Mouse (Mus musculus) midbrain, embryonic 11.5 days (tissue): ENCODE data around the gene Rad51b. TPM values are rescaled to one million over a fixed set of nuclear protein-coding genes. Genes with fewer than 3 reads are reported as not detected.
A peak's percentile ranks its signal among the peaks of the same experiment; 100 is the strongest.

ENCODE experiments used
- ATAC-seq: fragments of 200-750 bp; cut with Nextera tagmentation; 2 replicates; pipeline ENCODE4 v1.8.0; 2017; ENCODE audit warnings: moderate TSS enrichment, moderate library complexity; ENCODE audit not compliant: low FRiP score
- DNase-seq: peaks from one replicate; pipeline ENCODE4 v3.0.0; 2015; ENCODE audit warnings: low spot score; ENCODE audit errors: missing footprints
- H3K27ac ChIP-seq: fragments of 300-500 bp; sonication (generic); 2 replicates; pipeline ENCODE4 v1.5.1; 2014; ENCODE audit warnings: low read depth, low read length
- H3K27me3 ChIP-seq: fragments of 300-500 bp; sonication (generic); 2 replicates; pipeline ENCODE4 v1.6.1; 2014; ENCODE audit warnings: mild to moderate bottlenecking, low read length, moderate library complexity, mixed read lengths; ENCODE audit not compliant: control insufficient read depth, insufficient read depth
- H3K36me3 ChIP-seq: fragments of 300-500 bp; sonication (generic); 2 replicates; pipeline ENCODE4 v1.6.1; 2014; ENCODE audit warnings: mild to moderate bottlenecking, low read length, moderate library complexity, mixed read lengths; ENCODE audit not compliant: control insufficient read depth, insufficient read depth
- H3K4me1 ChIP-seq: fragments of 300-500 bp; sonication (generic); 2 replicates; pipeline ENCODE4 v1.6.1; 2014; ENCODE audit warnings: low read length; ENCODE audit not compliant: control insufficient read depth, insufficient read depth
- H3K4me2 ChIP-seq: fragments of 300-500 bp; sonication (generic); 2 replicates; pipeline ENCODE4 v1.6.1; 2014; ENCODE audit warnings: mild to moderate bottlenecking, moderate library complexity
- H3K4me3 ChIP-seq: fragments of 300-500 bp; sonication (generic); 2 replicates; pipeline ENCODE4 v1.5.1; 2014; ENCODE audit warnings: low read depth, low read length
- H3K9ac ChIP-seq: fragments of 300-500 bp; sonication (generic); 2 replicates; pipeline ENCODE4 v1.6.1; 2014; ENCODE audit warnings: low read length
- H3K9me3 ChIP-seq: fragments of 300-500 bp; sonication (generic); 2 replicates; pipeline ENCODE4 v1.6.1; 2016; ENCODE audit warnings: low read length; ENCODE audit not compliant: control insufficient read depth
- WGBS: fragments of 180-500 bp; shearing (Covaris S2); extraction: QIAGEN DNeasy Blood & Tissue Kit; methylation state at CpG from one replicate; pipeline ENCODE4 v1.1.7; 2014; 5-methylcytosine and 5-hydroxymethylcytosine counted together
- polyA plus RNA-seq: library from polyadenylated mRNA; unstranded; fragments of >200 nt; fragmentation: Nextera tagmentation; extraction: Ambion mirVana; gene quantifications from 2 replicates; pipeline ENCODE4 v1.2.1, GENCODE M21; 2014

Rad51b gene
- polyA plus RNA-seq, 1 experiment from 2014 or later, result 6.9 TPM

DNA sequence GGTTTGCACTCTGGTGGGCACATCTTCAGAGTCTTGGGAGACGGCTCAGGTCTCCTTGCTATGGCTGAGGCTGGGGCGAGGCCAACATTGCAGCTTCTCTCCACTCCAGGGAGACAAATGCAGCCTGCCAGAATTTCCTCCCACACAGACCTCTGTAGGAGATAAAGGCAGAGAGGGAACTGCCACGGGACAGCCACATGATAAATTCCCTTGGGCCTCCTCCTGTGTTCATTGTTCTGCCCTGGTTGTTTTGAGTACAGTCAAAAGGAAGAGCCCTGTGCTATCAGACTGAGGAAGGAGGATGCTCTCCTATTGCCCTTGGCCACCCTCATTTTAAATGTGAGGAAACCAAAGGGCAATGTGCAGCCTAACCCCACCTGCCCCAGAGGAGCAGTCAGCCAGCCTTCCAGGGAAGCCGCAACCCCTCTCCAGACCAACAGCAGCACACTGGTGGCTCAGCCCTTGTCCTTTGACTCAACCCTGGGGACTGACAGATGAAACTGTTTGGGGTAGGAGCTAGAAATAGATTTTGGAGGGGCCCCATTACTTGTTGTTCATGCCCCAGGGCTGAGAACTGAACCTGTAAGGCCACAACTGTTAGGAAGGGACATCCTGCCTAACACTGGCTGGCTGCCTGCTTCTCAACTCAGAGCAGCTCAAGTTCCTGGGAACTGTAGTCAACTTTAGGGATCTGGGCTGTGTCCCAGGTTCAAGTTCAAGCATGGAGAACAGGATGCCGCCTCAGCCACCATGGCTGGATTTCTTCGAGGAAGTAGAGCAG lies 541.3 kb downstream of the Rad51b start:
- Histone ChIP-seq H3K27ac (peak overlapping the region; percentile 57; the same call in 1 of the 2 replicates), H3K4me3 (no peak overlapping the region), H3K9me3 (no peaks in the 10 kb centered on the region), H3K9ac (peak overlapping the region; percentile 31; the same call in 1 of the 2 replicates), H3K4me1 (peaks cover 36% of the 10 kb centered on the region), H3K36me3 (no peaks in the 10 kb centered on the region), H3K27me3 (no peaks in the 10 kb centered on the region), H3K4me2 (no peak overlapping the region)
- DNase-seq (peak; percentile 90), ATAC-seq (no peak)
- 57% methylated on average over 6 of the region's 6 CpGs for WGBS

DNA sequence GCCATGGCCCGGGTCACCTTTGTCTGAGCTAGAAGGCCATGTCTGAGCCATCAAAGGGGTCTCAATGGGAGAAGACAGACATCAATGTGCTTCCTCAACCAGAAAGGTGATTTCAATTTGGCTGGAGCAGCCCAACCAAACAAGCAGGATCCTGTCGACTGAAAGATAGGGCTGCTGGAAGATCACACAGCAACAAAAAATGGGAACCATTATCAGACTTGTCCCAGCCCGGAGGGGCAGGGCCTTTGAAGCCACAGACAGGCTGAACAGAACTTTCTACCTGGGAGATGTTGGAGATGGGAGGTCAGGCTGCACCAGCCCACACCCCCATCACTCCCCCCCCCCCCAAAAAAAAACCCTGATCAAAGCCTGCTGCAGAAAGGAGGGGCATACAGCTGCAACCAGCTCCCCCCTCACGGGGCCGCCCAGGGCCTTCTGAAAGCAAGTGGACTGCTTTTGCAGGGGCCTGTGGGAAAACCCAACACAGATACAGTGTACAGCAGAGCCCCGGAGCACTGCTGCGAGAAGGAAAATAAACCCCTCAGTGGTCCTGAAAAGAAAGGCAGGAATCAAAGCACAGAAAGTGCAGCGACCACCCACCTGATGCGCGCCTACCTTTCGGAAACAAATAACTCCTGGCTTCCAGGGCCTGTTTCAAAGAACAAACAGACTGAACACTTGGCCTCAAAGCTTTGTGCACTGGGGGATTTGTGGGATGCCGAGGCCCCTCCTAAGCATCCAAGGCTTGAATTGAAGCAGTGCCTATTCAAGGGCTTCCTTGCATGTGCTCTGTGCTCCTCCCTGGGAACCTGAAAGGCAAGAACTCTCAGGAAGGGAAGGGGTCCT lies 542.2 kb downstream of the Rad51b start:
- ATAC-seq (peak; percentile 64), DNase-seq (peak; percentile 89)
- WGBS, result 14% methylated on average over 12 of the region's 12 CpGs
- Histone ChIP-seq H3K4me2 (no peak overlapping the region), H3K9me3 (no peaks in the 10 kb centered on the region), H3K36me3 (no peaks in the 10 kb centered on the region), H3K27ac (peak overlapping the region; percentile 57), H3K9ac (no peak overlapping the region), H3K27me3 (no peaks in the 10 kb centered on the region), H3K4me3 (no peak overlapping the region), H3K4me1 (peaks cover 40% of the 10 kb centered on the region)

DNA sequence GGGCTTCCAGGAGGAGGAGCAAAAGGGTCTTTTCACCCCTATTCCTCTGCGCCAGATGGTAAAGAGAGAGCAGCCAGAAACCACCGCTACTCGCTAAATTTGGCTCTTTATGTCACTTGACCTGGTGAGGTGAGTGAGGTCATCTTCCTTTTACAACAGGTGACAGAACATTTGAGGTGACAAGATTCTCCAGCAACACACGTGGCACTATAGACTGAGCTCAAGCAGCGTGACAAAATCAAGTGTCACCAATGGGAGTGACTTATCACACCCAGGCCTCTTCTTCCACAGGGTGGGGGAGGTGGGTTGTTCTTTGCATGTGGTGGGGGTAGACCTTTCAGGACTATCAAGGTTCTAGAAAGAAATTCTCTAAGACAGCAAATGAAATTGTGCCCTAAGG lies 543.4 kb downstream of the Rad51b start:
- H3K27ac ChIP-seq, result peak overlapping the region; percentile 57; the same call in 1 of the 2 replicates
- no peak overlapping the region for H3K9ac ChIP-seq
- no peak overlapping the region for H3K4me3 ChIP-seq
- H3K9me3 ChIP-seq, result no peaks in the 10 kb centered on the region
- H3K27me3 ChIP-seq, result no peaks in the 10 kb centered on the region
- ATAC-seq, result no peak
- H3K36me3 ChIP-seq, result no peaks in the 10 kb centered on the region
- peaks cover 43% of the 10 kb centered on the region for H3K4me1 ChIP-seq
- WGBS, result 59% methylated on average over 5 of the region's 5 CpGs
- DNase-seq, result no peak
- H3K4me2 ChIP-seq, result no peak overlapping the region

DNA sequence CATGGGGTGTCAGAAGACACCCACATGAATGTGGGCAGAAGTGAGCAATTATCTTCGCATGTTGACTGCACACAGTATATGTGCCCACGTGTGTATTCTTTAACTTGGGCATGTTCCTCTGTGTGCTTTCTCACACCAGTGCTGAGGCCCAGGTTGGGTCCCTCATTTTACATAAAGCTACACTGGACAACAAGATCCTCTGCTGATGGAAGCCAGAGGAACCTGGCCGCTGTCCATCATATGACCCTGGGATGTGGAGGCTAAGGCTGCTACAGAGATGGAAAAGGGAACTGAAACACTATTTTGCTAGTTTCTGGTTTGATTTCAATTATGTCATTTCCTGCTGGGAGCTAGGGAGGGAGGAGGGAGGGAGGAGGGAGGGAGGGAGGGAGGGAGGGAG lies 544.2 kb downstream of the Rad51b start:
- no peaks in the 10 kb centered on the region for H3K36me3 ChIP-seq
- H3K9me3 ChIP-seq, result no peaks in the 10 kb centered on the region
- 92% methylated on average over 3 of the region's 3 CpGs for WGBS
- no peaks in the 10 kb centered on the region for H3K27me3 ChIP-seq
- no peak overlapping the region for H3K9ac ChIP-seq
- DNase-seq, result no peak
- H3K4me1 ChIP-seq, result peaks cover 49% of the 10 kb centered on the region
- no peak overlapping the region for H3K4me3 ChIP-seq
- ATAC-seq, result no peak
- no peak overlapping the region for H3K4me2 ChIP-seq
- no peak overlapping the region for H3K27ac ChIP-seq

DNA sequence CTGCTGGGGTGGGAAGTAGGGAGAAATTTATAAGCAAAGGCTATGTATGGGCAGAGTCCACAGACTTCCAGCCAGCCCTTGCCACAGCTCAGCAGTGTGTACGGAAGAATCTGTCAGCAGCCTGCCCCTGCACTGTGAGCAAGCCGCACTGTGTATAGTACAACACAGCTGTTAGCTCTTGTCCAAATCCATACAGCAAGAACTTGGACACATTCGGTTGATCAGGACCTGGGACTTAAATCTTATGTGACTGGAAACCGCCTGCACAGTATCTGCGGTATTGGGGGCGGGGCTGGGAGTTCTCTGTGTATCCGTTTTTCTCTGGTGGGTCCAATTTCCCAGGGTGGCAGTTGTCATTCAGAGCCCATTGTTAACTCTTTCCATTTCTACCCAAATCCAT lies 545.2 kb downstream of the Rad51b start:
- Histone ChIP-seq H3K4me1 (peaks cover 57% of the 10 kb centered on the region), H3K9me3 (no peaks in the 10 kb centered on the region), H3K27me3 (no peaks in the 10 kb centered on the region), H3K27ac (no peak overlapping the region), H3K4me2 (no peak overlapping the region), H3K9ac (no peak overlapping the region), H3K36me3 (no peaks in the 10 kb centered on the region), H3K4me3 (no peak overlapping the region)
- no peak for DNase-seq
- WGBS, result 47% methylated on average over 7 of the region's 7 CpGs
- no peak for ATAC-seq

DNA sequence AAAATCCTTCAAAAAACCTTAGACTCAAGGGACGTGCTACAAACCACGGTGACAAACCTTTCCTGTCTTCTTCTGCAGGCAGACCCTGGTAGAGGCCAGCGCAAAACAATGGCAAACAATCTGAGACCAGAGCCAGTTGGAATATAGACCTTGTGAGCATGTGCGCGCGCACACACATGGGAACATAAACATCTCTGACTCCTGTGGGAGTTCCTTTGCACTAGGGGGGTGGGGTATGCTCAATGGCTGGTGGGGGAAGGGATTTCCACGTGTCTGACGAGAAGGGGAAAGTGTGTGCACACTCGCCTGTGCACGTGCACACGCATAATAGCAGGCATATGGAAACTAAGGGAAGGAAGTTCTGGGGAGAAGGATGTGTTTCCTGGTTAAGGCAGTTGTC lies 545.9 kb downstream of the Rad51b start:
- no peaks in the 10 kb centered on the region for H3K27me3 ChIP-seq
- no peaks in the 10 kb centered on the region for H3K9me3 ChIP-seq
- no peaks in the 10 kb centered on the region for H3K36me3 ChIP-seq
- WGBS, result 85% methylated on average over 11 of the region's 11 CpGs
- H3K4me2 ChIP-seq, result no peak overlapping the region
- no peak overlapping the region for H3K9ac ChIP-seq
- no peak overlapping the region for H3K27ac ChIP-seq
- ATAC-seq (no peak), DNase-seq (no peak)
- H3K4me1 ChIP-seq, result peaks cover 54% of the 10 kb centered on the region
- no peak overlapping the region for H3K4me3 ChIP-seq

DNA sequence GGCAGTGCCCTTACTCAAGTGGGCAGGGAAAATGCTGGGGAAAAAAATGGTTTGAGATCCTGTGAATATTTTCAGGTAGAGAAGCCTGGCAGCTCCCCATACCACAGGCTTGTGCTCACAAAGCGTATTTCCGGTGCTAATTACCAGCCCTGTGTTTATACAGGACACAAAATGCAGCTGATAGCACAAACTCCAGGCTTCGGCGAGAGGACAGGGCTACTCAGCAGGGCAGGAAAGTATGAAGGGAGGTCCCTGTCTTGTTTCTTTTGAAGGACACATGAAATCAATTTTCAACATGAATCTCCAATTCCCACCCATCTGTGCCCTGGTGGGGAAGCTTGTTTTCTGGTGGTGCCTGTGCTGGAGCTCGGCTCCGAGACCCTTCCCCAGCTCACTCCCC lies 546.4 kb downstream of the Rad51b start:
- H3K4me1 ChIP-seq, result peaks cover 51% of the 10 kb centered on the region
- 59% methylated on average over 6 of the region's 6 CpGs for WGBS
- no peak overlapping the region for H3K4me2 ChIP-seq
- H3K27me3 ChIP-seq, result no peaks in the 10 kb centered on the region
- no peaks in the 10 kb centered on the region for H3K36me3 ChIP-seq
- no peak overlapping the region for H3K4me3 ChIP-seq
- no peak overlapping the region for H3K9ac ChIP-seq
- H3K9me3 ChIP-seq, result no peaks in the 10 kb centered on the region
- H3K27ac ChIP-seq, result no peak overlapping the region
- DNase-seq, result no peak
- no peak for ATAC-seq

DNA sequence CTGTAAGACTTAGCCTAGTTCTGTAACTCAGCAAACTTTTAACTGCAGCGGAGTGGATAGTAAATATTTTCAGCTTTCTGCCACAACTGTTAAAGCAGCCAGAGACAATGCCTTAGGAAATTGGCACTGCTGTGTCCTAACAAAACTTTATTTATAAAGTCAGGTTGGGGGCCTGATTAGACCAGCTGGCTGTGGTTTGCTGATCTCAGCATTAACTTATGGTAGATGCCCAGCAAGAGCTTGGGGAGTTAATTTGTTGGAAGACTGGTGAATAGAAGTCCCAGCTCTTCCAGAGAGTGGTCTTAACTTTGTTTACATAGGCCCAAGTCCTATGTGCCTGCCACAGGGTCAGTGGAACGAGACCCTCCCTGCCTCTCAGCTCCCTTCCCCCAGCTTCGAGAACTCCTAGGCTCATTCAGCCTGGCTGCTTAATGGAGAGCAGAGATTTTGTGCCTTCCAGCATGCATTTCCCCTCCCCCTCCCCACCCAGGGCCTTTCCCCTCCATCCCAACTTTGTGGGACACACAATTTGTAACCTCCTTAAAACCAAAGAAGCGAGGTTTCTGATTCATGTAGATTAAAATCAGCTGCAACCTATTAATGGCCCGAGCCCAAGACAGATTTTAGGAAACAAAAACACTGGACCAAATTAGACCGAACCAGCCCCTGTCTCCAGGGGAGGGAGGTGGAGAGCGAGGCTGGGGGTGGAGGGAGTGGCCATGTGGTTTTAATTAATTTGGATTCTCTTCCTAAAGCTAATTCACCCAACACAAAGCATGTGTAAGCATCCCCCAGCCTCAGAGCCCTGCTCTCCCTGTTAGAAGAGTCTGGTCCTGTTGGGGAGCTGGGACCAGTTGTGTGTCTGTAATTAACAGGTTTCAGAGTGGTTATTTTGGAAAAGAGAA lies 549.4 kb downstream of the Rad51b start:
- no peaks in the 10 kb centered on the region for H3K36me3 ChIP-seq
- H3K4me1 ChIP-seq, result peaks cover 29% of the 10 kb centered on the region
- no peaks in the 10 kb centered on the region for H3K9me3 ChIP-seq
- ATAC-seq (peak; percentile 43; the same call in 1 of the 2 replicates), DNase-seq (peak; percentile 89)
- H3K27me3 ChIP-seq, result no peaks in the 10 kb centered on the region
- WGBS, result 17% methylated on average over 7 of the region's 7 CpGs
- no peak overlapping the region; the same call in 1 of the 2 replicates for H3K27ac ChIP-seq
- H3K4me2 ChIP-seq, result no peak overlapping the region
- no peak overlapping the region for H3K9ac ChIP-seq
- H3K4me3 ChIP-seq, result no peak overlapping the region
